Mouse (Mus musculus): ENCODE measurements at regions not wholly inside any gene's neighbourhood (a gene's known extent, or its start where the extent isn't known, plus 50 kb on each side); places are given as distances from the start of the nearest gene placed in this dataset.

DNA sequence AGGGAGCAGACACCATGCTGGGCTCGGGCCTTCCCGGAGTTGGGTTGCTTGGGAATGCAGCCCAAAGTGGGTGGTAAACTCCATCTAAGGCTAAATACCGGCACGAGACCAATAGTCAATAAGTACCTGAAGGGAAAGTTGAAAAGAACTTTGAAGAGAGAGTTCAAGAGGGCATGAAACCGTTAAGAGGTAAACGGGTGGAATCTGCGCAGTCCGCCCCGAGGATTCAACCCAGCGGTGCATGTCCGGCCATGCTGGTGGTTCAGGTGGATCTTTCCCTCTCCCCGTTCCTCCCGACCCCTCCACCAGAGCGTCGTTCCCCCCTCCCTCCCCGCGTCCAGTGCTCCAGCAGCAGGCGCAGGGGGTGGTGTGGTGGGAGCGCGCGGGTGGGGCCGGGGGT lies 179.1 kb upstream of the Arhgef26 start:
- no peak overlapping the region for H3K9ac ChIP-seq
- no peaks in the 10 kb centered on the region for H3K36me3 ChIP-seq
- ATAC-seq (ENCODE audit: low FRiP score, low read depth) = peak; percentile 98
- no peak overlapping the region for H3K27ac ChIP-seq (replicated peaks)
- H3K27me3 ChIP-seq = no peaks in the 10 kb centered on the region
- H3K9me3 ChIP-seq = peaks cover 7% of the 10 kb centered on the region; the same call in 1 of the 2 replicates
- WGBS = 58% methylated on average over 22 of the region's 22 CpGs
- no peak overlapping the region for H3K4me3 ChIP-seq
- no peaks in the 10 kb centered on the region for H3K4me1 ChIP-seq (replicated peaks)
- no peak overlapping the region for H3K4me2 ChIP-seq

GRCm38 (mm10) chr3:62170647-62171046 lies 167.5 kb upstream of the Arhgef26 start:
- Histone ChIP-seq H3K27me3 (no peaks in the 10 kb centered on the region), H3K4me3 (no peak overlapping the region), H3K9ac (no peak overlapping the region), H3K9me3 (no peaks in the 10 kb centered on the region), H3K4me1 (replicated peaks) (no peaks in the 10 kb centered on the region), H3K4me2 (no peak overlapping the region), H3K27ac (replicated peaks) (no peak overlapping the region), H3K36me3 (no peaks in the 10 kb centered on the region)
- ATAC-seq (ENCODE audit: low FRiP score, low read depth) = peak; percentile 87
- WGBS = 53% methylated on average over 4 of the region's 4 CpGs

DNA sequence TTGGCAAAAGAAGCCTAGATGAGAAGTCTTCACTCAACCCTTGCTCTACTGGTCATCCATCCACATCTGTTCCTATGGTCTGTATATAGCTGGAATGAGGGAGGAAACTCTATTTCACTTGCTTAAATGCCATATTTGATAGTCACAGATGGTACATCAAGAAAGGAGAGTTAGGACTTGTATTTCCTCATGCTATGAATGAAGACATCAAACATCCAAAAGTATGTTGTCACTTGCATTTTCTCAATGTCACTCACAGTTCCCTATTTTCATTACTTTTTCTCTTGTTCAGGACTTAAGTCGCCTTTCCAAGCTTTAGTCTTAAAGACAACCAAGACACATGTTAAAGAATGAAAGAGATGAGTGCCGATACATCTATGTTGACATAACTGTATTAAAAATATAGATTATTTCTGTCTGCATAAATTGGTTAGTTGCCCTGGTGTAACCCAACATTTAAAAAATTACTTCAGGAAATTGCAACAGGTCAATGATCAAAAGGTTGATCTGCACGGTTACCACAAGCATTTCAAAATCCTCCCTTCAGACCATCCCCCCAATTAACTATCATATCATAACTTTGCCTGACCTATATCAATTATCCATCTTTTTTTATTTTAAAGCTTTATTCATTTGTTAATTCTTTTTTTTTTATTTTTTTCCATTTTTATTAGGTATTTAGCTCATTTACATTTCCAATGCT lies 150.2 kb upstream of the Arhgef26 start:
- no peak for ATAC-seq (ENCODE audit: low FRiP score, low read depth)
- Histone ChIP-seq H3K4me1 (replicated peaks) (no peaks in the 10 kb centered on the region), H3K4me2 (no peak overlapping the region), H3K27me3 (no peaks in the 10 kb centered on the region), H3K9ac (no peak overlapping the region), H3K36me3 (no peaks in the 10 kb centered on the region), H3K4me3 (no peak overlapping the region), H3K27ac (replicated peaks) (no peak overlapping the region), H3K9me3 (no peaks in the 10 kb centered on the region)
- WGBS = 93% methylated on average over 3 of the region's 3 CpGs

DNA sequence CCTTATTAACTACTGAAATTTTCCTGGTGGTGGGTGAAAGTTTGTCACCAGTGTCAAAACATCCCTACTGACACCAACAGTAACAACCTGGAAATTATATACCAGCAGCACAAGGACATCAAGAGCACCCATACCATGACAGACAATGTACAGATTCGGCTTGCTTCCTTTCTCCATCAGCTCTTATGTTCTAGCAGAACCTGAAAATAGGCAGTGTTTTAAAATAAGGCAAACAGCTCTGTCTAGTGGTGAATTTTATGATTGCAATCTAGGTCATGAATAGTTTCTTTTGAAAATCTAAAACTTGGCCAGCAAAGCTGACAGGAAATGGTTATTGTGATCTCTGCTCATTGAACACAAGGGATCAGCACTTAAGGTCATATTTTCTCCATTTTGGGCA lies 145.7 kb upstream of the Arhgef26 start:
- H3K4me2 ChIP-seq = no peak overlapping the region
- no peaks in the 10 kb centered on the region for H3K27me3 ChIP-seq
- no peaks in the 10 kb centered on the region for H3K4me1 ChIP-seq (replicated peaks)
- H3K9me3 ChIP-seq = no peaks in the 10 kb centered on the region
- no peak overlapping the region for H3K4me3 ChIP-seq
- H3K9ac ChIP-seq = no peak overlapping the region
- 47% methylated on average over 1 of the region's 1 CpGs for WGBS
- no peak for ATAC-seq (ENCODE audit: low FRiP score, low read depth)
- H3K27ac ChIP-seq (replicated peaks) = no peak overlapping the region
- no peaks in the 10 kb centered on the region for H3K36me3 ChIP-seq

GRCm38 (mm10) chr3:62194421-62194820 lies 143.7 kb upstream of the Arhgef26 start:
- no peaks in the 10 kb centered on the region for H3K9me3 ChIP-seq
- H3K27me3 ChIP-seq = no peaks in the 10 kb centered on the region
- no peak overlapping the region for H3K27ac ChIP-seq (replicated peaks)
- H3K4me1 ChIP-seq (replicated peaks) = no peaks in the 10 kb centered on the region
- WGBS = 93% methylated on average over 4 of the region's 4 CpGs
- no peaks in the 10 kb centered on the region for H3K36me3 ChIP-seq
- H3K4me3 ChIP-seq = no peak overlapping the region
- H3K4me2 ChIP-seq = no peak overlapping the region
- no peak for ATAC-seq (ENCODE audit: low FRiP score, low read depth)
- no peak overlapping the region for H3K9ac ChIP-seq

- Histone ChIP-seq H3K9me3 (no peaks in the 10 kb centered on the region), H3K4me2 (no peak overlapping the region), H3K27me3 (no peaks in the 10 kb centered on the region), H3K4me1 (replicated peaks) (no peaks in the 10 kb centered on the region), H3K36me3 (no peaks in the 10 kb centered on the region), H3K27ac (replicated peaks) (no peak overlapping the region), H3K9ac (no peak overlapping the region), H3K4me3 (no peak overlapping the region)
- no peak for ATAC-seq (ENCODE audit: low FRiP score, low read depth)
- WGBS = 82% methylated on average over 1 of the region's 1 CpGs
These were observed 141.5 kb upstream of the Arhgef26 start for GRCm38 (mm10) chr3:62196679-62197078.

DNA sequence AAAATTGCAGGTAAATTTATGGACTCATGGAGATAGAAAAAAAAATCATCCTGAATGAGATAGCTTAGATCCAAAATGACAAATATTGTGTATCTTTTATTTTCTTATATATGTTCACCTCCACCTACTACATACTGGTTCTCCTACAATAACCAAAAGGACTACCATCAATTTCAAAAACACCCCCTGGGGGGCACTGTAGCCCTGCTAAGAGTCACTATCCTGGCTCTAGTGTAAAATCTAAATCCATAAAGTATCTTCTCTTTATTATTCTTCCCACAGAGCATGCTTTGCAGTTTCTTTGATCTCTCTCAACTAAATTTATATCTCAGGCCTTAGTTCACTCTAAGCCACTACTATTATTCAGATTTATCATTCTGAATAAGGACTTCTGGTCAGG lies 122.3 kb upstream of the Arhgef26 start:
- H3K27me3 ChIP-seq = no peaks in the 10 kb centered on the region
- no peaks in the 10 kb centered on the region for H3K4me1 ChIP-seq (replicated peaks)
- no peak overlapping the region for H3K27ac ChIP-seq (replicated peaks)
- ATAC-seq (ENCODE audit: low FRiP score, low read depth) = no peak
- no peaks in the 10 kb centered on the region for H3K9me3 ChIP-seq
- H3K4me3 ChIP-seq = no peak overlapping the region
- no peaks in the 10 kb centered on the region for H3K36me3 ChIP-seq
- no peak overlapping the region for H3K9ac ChIP-seq
- no peak overlapping the region for H3K4me2 ChIP-seq

GRCm38 (mm10) chr3:62217335-62217734 lies 120.8 kb upstream of the Arhgef26 start:
- Histone ChIP-seq H3K36me3 (no peaks in the 10 kb centered on the region), H3K4me1 (replicated peaks) (no peaks in the 10 kb centered on the region), H3K9me3 (no peaks in the 10 kb centered on the region), H3K4me3 (no peak overlapping the region), H3K27ac (replicated peaks) (no peak overlapping the region), H3K9ac (no peak overlapping the region), H3K27me3 (no peaks in the 10 kb centered on the region), H3K4me2 (no peak overlapping the region)
- WGBS = 93% methylated on average over 1 of the region's 1 CpGs
- no peak for ATAC-seq (ENCODE audit: low FRiP score, low read depth)

- Histone ChIP-seq H3K4me2 (no peak overlapping the region), H3K9me3 (no peaks in the 10 kb centered on the region), H3K9ac (no peak overlapping the region), H3K27ac (replicated peaks) (no peak overlapping the region), H3K4me3 (no peak overlapping the region), H3K27me3 (no peaks in the 10 kb centered on the region), H3K36me3 (no peaks in the 10 kb centered on the region), H3K4me1 (replicated peaks) (no peaks in the 10 kb centered on the region)
- 71% methylated on average over 2 of the region's 2 CpGs for WGBS
- no peak for ATAC-seq (ENCODE audit: low FRiP score, low read depth)
These were observed 110.4 kb upstream of the Arhgef26 start for GRCm38 (mm10) chr3:62227697-62228096.

DNA sequence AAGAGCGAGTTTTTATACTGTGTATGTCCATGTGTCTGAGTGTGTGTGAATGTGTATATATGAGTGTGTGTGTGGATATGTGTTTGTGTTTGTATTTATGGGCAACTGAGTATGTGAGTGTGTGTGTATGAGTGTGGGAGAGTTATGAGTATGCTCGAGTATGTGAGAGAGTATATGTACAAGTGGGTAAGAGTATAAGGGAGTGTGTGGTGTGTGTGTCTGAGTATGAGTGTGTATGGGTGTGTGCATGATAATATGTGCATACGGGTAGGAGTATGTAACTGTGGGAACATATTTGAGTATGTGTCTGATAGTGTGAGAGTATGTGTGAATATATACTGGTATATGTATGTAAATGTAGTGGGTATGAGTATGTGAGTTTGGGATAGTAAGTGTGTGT lies 110.0 kb upstream of the Arhgef26 start:
- no peak overlapping the region for H3K4me2 ChIP-seq
- no peak overlapping the region for H3K27ac ChIP-seq (replicated peaks)
- H3K27me3 ChIP-seq = no peaks in the 10 kb centered on the region
- no peaks in the 10 kb centered on the region for H3K9me3 ChIP-seq
- no peak for ATAC-seq (ENCODE audit: low FRiP score, low read depth)
- no peak overlapping the region for H3K4me3 ChIP-seq
- no peak overlapping the region for H3K9ac ChIP-seq
- WGBS = 89% methylated on average over 3 of the region's 3 CpGs
- H3K4me1 ChIP-seq (replicated peaks) = no peaks in the 10 kb centered on the region
- H3K36me3 ChIP-seq = no peaks in the 10 kb centered on the region

DNA sequence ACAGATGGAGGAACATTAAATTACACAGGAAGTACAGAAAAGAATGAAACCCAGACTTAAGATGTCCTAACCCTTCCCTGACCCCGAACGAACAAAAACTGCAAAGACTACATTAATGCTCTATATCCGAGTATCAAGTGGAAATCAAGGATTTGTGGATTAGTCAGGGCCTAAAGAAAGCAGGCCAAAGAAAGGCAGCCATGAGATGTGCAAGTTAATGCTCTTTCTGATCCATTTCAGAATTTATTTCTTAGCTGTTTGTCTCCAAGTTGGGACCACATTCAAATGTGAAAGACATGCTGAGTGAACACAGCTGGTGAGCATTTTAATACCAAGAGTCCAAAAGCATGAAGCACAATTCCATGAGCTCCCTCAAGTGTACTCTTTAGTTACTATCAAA lies 97.1 kb upstream of the Arhgef26 start:
- Histone ChIP-seq H3K4me1 (replicated peaks) (no peaks in the 10 kb centered on the region), H3K36me3 (no peaks in the 10 kb centered on the region), H3K4me2 (no peak overlapping the region), H3K9me3 (no peaks in the 10 kb centered on the region), H3K4me3 (no peak overlapping the region), H3K9ac (no peak overlapping the region), H3K27me3 (no peaks in the 10 kb centered on the region), H3K27ac (replicated peaks) (no peak overlapping the region)
- WGBS = 84% methylated on average over 3 of the region's 3 CpGs
- no peak for ATAC-seq (ENCODE audit: low FRiP score, low read depth)

GRCm38 (mm10) chr3:62271703-62272102 lies 66.4 kb upstream of the Arhgef26 start:
- Histone ChIP-seq H3K27ac (replicated peaks) (no peak overlapping the region), H3K4me2 (no peak overlapping the region), H3K9me3 (no peaks in the 10 kb centered on the region), H3K9ac (no peak overlapping the region), H3K27me3 (no peaks in the 10 kb centered on the region), H3K36me3 (no peaks in the 10 kb centered on the region), H3K4me3 (no peak overlapping the region), H3K4me1 (replicated peaks) (no peaks in the 10 kb centered on the region)
- ATAC-seq (ENCODE audit: low FRiP score, low read depth) = no peak; the same call in 1 of the 2 replicates
- 33% methylated on average over 4 of the region's 4 CpGs for WGBS

GRCm38 (mm10) chr3:62278279-62278678 lies 59.9 kb upstream of the Arhgef26 start:
- WGBS = 71% methylated on average over 3 of the region's 3 CpGs
- ATAC-seq (ENCODE audit: low FRiP score, low read depth) = no peak

More at GRCm38 (mm10) chr3:62278279-62278678, 59.9 kb upstream of the Arhgef26 start:
- H3K9me3 ChIP-seq = no peaks in the 10 kb centered on the region
- no peak overlapping the region for H3K9ac ChIP-seq
- H3K36me3 ChIP-seq = no peaks in the 10 kb centered on the region
- H3K4me1 ChIP-seq (replicated peaks) = no peaks in the 10 kb centered on the region
- H3K4me2 ChIP-seq = no peak overlapping the region
- H3K4me3 ChIP-seq = no peak overlapping the region
- H3K27me3 ChIP-seq = no peaks in the 10 kb centered on the region
- H3K27ac ChIP-seq (replicated peaks) = no peak overlapping the region

All from hindbrain, embryonic 15.5 days (tissue).